Mouse (Mus musculus) neural tube, embryonic 11.5 days (tissue): Measurements from ENCODE around the gene 4933416C03Rik. TPM values are rescaled to one million over a fixed set of nuclear protein-coding genes. Genes with fewer than 3 reads are reported as not detected.

Experiments
- ATAC-seq: fragments of 200-750 bp; cut with Nextera tagmentation; 2 replicates; pipeline ENCODE4 v1.8.0; 2017; ENCODE audit warnings: moderate number of reproducible peaks, mild to moderate bottlenecking, moderate TSS enrichment, moderate library complexity; ENCODE audit not compliant: insufficient read depth, low FRiP score, low TSS enrichment
- DNase-seq: peaks from one replicate; pipeline ENCODE4 v3.0.0-alpha.2; 2015; ENCODE audit warnings: low spot score
- H3K27ac ChIP-seq: fragments of 300-500 bp; sonication (generic); 2 replicates; pipeline ENCODE4 v1.5.1; 2014; ENCODE audit warnings: low read depth, mild to moderate bottlenecking, low read length
- H3K27me3 ChIP-seq: fragments of 300-500 bp; sonication (generic); 2 replicates; pipeline ENCODE4 v1.6.1; 2014; ENCODE audit warnings: mild to moderate bottlenecking, low read length, mixed read lengths; ENCODE audit not compliant: control insufficient read depth, insufficient read depth
- H3K36me3 ChIP-seq: fragments of 300-500 bp; sonication (generic); 2 replicates; pipeline ENCODE4 v1.6.1; 2014; ENCODE audit warnings: mild to moderate bottlenecking, low read length, moderate library complexity, mixed read lengths; ENCODE audit not compliant: control insufficient read depth, insufficient read depth
- H3K4me1 ChIP-seq: fragments of 300-500 bp; sonication (generic); 2 replicates; pipeline ENCODE4 v1.6.1; 2014; ENCODE audit warnings: low read length, mixed read lengths; ENCODE audit not compliant: control insufficient read depth, insufficient read depth
- H3K4me2 ChIP-seq: fragments of 300-500 bp; sonication (generic); 2 replicates; pipeline ENCODE4 v1.6.1; 2014; ENCODE audit warnings: low read depth, mild to moderate bottlenecking, moderate library complexity
- H3K4me3 ChIP-seq: fragments of 300-500 bp; sonication (generic); 2 replicates; pipeline ENCODE4 v1.5.1; 2014; ENCODE audit warnings: low read depth, low read length
- H3K9ac ChIP-seq: fragments of 300-500 bp; sonication (generic); 2 replicates; pipeline ENCODE4 v1.6.1; 2014; ENCODE audit warnings: mild to moderate bottlenecking, low read length
- H3K9me3 ChIP-seq: fragments of 300-500 bp; sonication (generic); 2 replicates; pipeline ENCODE4 v1.6.1; 2016; ENCODE audit warnings: low read length; ENCODE audit not compliant: control insufficient read depth
- WGBS: fragments of 180-500 bp; shearing (Covaris S2); extraction: QIAGEN DNeasy Blood & Tissue Kit; methylation state at CpG from one replicate; pipeline ENCODE4 v1.1.7; 2014; 5-methylcytosine and 5-hydroxymethylcytosine counted together
- polyA plus RNA-seq: library from polyadenylated mRNA; unstranded; fragments of >200 nt; fragmentation: Nextera tagmentation; extraction: Ambion mirVana; gene quantifications from 2 replicates; pipeline ENCODE4 v1.2.1, GENCODE M21; 2014

4933416C03Rik gene
- polyA plus RNA-seq, 1 experiment from 2014 or later: not detected

DNA sequence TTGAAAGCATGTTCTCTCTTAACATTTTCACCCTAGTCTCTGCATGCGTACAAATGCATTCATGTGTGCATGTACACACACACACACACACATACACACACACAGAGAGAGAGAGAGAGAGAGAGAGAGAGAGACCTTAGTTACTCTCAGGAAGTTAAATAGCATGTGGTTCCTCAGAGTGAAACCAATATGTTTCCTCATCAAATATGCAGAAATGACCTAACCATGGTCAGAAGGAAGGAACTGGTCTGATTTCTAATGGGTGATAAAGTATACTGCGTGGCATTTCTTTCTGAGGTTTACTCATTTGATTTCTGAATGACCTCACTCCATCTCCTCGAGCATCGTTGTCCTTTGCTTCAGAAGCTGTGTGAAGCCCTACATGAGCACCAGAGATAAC lies 17.5 kb upstream of the 4933416C03Rik start:
- H3K9me3 ChIP-seq: no peaks in the 10 kb centered on the region
- H3K36me3 ChIP-seq: no peaks in the 10 kb centered on the region
- H3K4me1 ChIP-seq: no peaks in the 10 kb centered on the region
- H3K4me2 ChIP-seq: no peak overlapping the region
- H3K4me3 ChIP-seq: no peak overlapping the region
- H3K27me3 ChIP-seq: no peaks in the 10 kb centered on the region
- H3K27ac ChIP-seq: no peak overlapping the region
- H3K9ac ChIP-seq: no peak overlapping the region
- DNase-seq (no peak), ATAC-seq (no peak)
- WGBS: 90% methylated on average over 4 of the region's 4 CpGs

DNA sequence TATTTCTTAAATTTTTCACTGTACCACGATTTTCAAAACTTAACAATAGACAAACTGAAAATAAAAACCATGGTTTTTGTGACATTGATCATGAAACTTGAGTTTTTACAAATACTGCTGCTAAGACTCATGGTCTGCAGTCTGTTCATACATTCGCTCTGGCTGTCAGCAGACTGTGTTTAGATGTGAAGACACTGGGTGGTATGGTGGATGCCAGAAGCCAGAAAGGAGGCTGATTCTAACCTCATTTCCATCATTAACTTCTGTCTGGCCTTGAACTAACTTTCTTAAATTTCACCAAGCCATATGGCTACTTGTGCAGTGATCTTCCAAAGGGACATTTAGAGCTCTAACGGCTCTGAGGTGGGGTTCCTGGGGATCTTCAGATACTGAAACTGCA lies 16.7 kb upstream of the 4933416C03Rik start:
- H3K27me3 ChIP-seq: no peaks in the 10 kb centered on the region
- no peak for ATAC-seq
- no peaks in the 10 kb centered on the region for H3K9me3 ChIP-seq
- H3K4me3 ChIP-seq: no peak overlapping the region
- no peak overlapping the region for H3K27ac ChIP-seq
- no peak overlapping the region for H3K9ac ChIP-seq
- H3K4me1 ChIP-seq: no peaks in the 10 kb centered on the region
- no peaks in the 10 kb centered on the region for H3K36me3 ChIP-seq
- 78% methylated on average over 3 of the region's 3 CpGs for WGBS
- H3K4me2 ChIP-seq: no peak overlapping the region
- no peak for DNase-seq

DNA sequence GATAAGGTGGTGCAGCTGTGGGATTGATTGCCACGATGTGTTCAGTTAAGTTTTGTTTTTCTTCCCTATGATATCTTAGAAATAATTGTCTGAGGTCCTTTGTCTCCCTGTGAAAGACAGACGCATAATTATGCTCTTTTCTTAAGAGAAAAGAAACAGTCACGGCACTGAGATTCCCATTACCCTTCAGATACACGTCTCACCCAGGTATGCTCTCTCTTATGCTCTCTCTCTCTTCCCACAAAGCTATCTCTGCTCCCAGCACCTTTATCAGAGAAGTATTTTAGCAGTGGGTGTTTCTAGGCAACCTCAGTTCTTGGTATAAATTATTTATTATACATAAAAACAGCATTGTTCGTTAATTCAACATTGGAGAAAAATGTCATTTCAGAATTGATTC lies 11.6 kb upstream of the 4933416C03Rik start:
- WGBS: 79% methylated on average over 5 of the region's 5 CpGs
- no peaks in the 10 kb centered on the region for H3K4me1 ChIP-seq
- no peak for DNase-seq
- no peak for ATAC-seq
- H3K9ac ChIP-seq: no peak overlapping the region
- no peaks in the 10 kb centered on the region for H3K27me3 ChIP-seq
- no peak overlapping the region for H3K4me3 ChIP-seq
- no peaks in the 10 kb centered on the region for H3K36me3 ChIP-seq
- no peaks in the 10 kb centered on the region for H3K9me3 ChIP-seq
- H3K27ac ChIP-seq: no peak overlapping the region
- H3K4me2 ChIP-seq: no peak overlapping the region

DNA sequence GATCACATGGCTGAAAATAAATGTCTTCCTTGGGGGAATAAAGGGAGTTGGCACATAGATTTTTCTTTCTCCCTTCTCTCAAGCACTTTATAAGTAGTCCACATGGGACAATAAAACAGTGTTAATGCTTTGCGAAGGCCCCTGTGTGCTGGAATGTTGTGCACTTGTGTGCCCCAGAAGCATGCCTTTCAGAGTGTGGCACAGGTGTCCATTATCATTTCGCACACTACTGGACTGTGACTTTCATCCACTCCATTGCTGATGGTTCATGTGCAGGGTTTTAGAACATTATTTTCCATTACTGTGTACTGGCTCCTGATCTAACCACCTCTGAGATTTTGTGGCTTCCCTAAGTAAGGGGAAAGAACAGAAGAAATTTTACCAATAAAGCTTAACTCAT lies 10.1 kb upstream of the 4933416C03Rik start:
- DNase-seq (no peak), ATAC-seq (no peak)
- H3K9ac ChIP-seq: no peak overlapping the region
- no peaks in the 10 kb centered on the region for H3K9me3 ChIP-seq
- H3K4me2 ChIP-seq: no peak overlapping the region
- no peak overlapping the region for H3K27ac ChIP-seq
- H3K4me1 ChIP-seq: no peaks in the 10 kb centered on the region
- WGBS: 87% methylated on average over 2 of the region's 2 CpGs
- no peaks in the 10 kb centered on the region for H3K36me3 ChIP-seq
- no peak overlapping the region for H3K4me3 ChIP-seq
- H3K27me3 ChIP-seq: no peaks in the 10 kb centered on the region

DNA sequence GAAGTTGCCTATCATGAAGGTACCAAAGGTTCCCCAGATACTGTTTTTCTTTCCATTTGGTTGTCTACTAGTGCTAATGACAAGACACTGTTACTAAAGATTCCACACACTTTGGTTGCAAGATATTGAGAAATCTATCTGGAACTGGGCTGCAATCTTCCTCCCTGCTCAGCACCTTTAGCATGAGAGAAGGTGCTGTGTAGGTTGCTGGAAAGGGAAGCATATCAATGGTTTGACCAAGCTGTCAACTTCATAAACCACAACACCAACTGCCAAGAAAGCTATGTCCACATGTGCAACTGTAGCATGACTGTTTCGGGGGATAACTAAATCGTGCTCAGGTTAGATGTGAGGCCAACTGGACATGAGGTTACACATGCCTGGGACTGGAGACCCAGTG lies 7.7 kb upstream of the 4933416C03Rik start:
- WGBS: 87% methylated on average over 2 of the region's 2 CpGs
- Histone ChIP-seq H3K27me3 (no peaks in the 10 kb centered on the region), H3K9me3 (no peaks in the 10 kb centered on the region), H3K36me3 (no peaks in the 10 kb centered on the region), H3K4me1 (no peaks in the 10 kb centered on the region), H3K4me3 (no peak overlapping the region), H3K27ac (no peak overlapping the region), H3K4me2 (no peak overlapping the region), H3K9ac (no peak overlapping the region)
- no peak for DNase-seq
- ATAC-seq: no peak

- Histone ChIP-seq H3K9me3 (no peaks in the 10 kb centered on the region), H3K4me3 (no peak overlapping the region), H3K27ac (no peak overlapping the region), H3K4me1 (no peaks in the 10 kb centered on the region), H3K4me2 (no peak overlapping the region), H3K36me3 (no peaks in the 10 kb centered on the region), H3K27me3 (no peaks in the 10 kb centered on the region), H3K9ac (no peak overlapping the region)
- DNase-seq (no peak), ATAC-seq (no peak)
- WGBS: 93% methylated on average over 8 of the region's 8 CpGs
These were observed 3.3 kb upstream of the 4933416C03Rik start for GRCm38 (mm10) chr10:116117060-116117459.

GRCm38 (mm10) chr10:116115881-116116677 lies 2.4 kb upstream of the 4933416C03Rik start:
- WGBS: 79% methylated on average over 4 of the region's 4 CpGs
- H3K9ac ChIP-seq: no peak overlapping the region
- DNase-seq (no peak), ATAC-seq (no peak)
- no peak overlapping the region for H3K4me3 ChIP-seq
- no peaks in the 10 kb centered on the region for H3K36me3 ChIP-seq
- H3K27ac ChIP-seq: no peak overlapping the region
- no peaks in the 10 kb centered on the region for H3K9me3 ChIP-seq
- H3K4me1 ChIP-seq: no peaks in the 10 kb centered on the region
- H3K27me3 ChIP-seq: no peaks in the 10 kb centered on the region
- no peak overlapping the region for H3K4me2 ChIP-seq

- Histone ChIP-seq H3K4me3 (no peak overlapping the region), H3K4me2 (no peak overlapping the region), H3K9me3 (no peaks in the 10 kb centered on the region), H3K36me3 (no peaks in the 10 kb centered on the region), H3K9ac (no peak overlapping the region), H3K27me3 (no peaks in the 10 kb centered on the region), H3K4me1 (no peaks in the 10 kb centered on the region), H3K27ac (no peak overlapping the region)
- ATAC-seq (no peak), DNase-seq (no peak)
- 94% methylated on average over 11 of the region's 11 CpGs for WGBS
These were observed 849 bp downstream of the 4933416C03Rik start for GRCm38 (mm10) chr10:116112868-116113267.

DNA sequence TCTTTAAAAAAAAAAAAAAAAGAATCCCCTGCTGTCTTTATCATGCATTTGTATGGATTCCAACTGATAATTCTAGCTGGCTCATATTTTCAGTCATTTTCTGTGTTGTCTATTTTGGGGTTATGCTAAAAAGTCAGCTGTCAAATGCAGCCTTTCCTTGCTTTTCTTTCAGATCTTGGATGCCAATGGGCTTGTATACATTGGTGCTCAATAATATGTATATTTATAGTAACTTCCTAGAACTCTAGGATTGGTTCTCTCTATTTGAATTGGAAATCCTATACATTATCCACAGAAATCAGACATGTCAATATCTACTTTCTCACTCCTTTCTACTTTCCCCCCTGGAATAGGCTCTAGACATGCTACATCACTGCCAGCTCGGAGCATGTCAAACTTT lies 5.0 kb downstream of the 4933416C03Rik start:
- no peak overlapping the region for H3K4me3 ChIP-seq
- WGBS: 89% methylated on average over 1 of the region's 1 CpGs
- H3K36me3 ChIP-seq: no peaks in the 10 kb centered on the region
- H3K27ac ChIP-seq: no peak overlapping the region
- H3K4me1 ChIP-seq: no peaks in the 10 kb centered on the region
- H3K27me3 ChIP-seq: no peaks in the 10 kb centered on the region
- H3K9me3 ChIP-seq: no peaks in the 10 kb centered on the region
- no peak for ATAC-seq
- no peak overlapping the region for H3K9ac ChIP-seq
- no peak for DNase-seq
- H3K4me2 ChIP-seq: no peak overlapping the region
